Mouse (Mus musculus) adrenal gland, adult 18-20 months (tissue): ENCODE results near the gene Gm10309. TPM values are rescaled to one million over a fixed set of nuclear protein-coding genes. Genes with fewer than 3 reads are reported as not detected.

Source experiments
- DNase-seq, 2 experiments: peaks; one replicate each; pipeline ENCODE4 v3.0.0; 2021 to 2022; ENCODE audit warnings: low spot score in 2 of 2
- long read RNA-seq, 2 experiments: library from polyadenylated mRNA; stranded (forward); transcript quantifications; one replicate each; pipeline ENCODE4 v2.0.0; 2021
- total RNA-seq, 2 experiments: library from RNA; stranded (reverse); gene quantifications; 1 replicate in 1 of 2; 2 replicates in 1 of 2; pipeline ENCODE4 v1.2.3; 2021

Gm10309 gene
- under 1 TPM in 1 of 2 experiments, not detected in 1; 0.19 TPM for total RNA-seq
- long read RNA-seq, experiment 1 = 0 reads
- long read RNA-seq, experiment 2 = 0 reads

GRCm38 (mm10) chr17:86505183-86505631, at the start of gene Gm10309:
Gene Gm10309, minus strand, starts transcription at chr17:86505232.
- DNase-seq = peak in 1 of 2 experiments; percentile 42

GRCm38 (mm10) chr17:86551995-86552394, 47.0 kb upstream of the Gm10309 start:
- DNase-seq = no peak

DNA sequence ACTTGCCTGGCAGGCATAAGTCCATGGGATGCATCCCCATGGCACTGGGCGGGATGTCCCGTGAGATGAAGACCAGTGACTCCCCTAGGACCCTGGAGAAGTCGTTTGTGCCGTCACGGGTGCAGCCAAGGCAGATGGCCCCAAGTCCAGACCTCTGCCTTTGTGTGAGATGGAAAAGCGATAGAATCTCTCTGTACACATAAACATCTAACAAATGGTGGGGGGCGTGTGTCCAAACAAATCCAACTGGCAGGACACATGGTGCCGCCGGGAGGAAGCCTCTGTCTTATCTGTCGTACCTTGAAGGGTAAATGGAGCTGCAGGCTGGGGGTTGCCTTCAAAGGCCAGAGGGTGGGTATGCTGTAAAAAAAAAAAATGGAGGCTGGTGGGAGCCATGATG, 46.5 kb upstream of the Gm10309 start:
- no peak for DNase-seq

- no peak for DNase-seq
These were observed 44.1 kb upstream of the Gm10309 start for GRCm38 (mm10) chr17:86549128-86549527.

- DNase-seq = no peak
These were observed 41.5 kb upstream of the Gm10309 start for GRCm38 (mm10) chr17:86546529-86546928.

DNA sequence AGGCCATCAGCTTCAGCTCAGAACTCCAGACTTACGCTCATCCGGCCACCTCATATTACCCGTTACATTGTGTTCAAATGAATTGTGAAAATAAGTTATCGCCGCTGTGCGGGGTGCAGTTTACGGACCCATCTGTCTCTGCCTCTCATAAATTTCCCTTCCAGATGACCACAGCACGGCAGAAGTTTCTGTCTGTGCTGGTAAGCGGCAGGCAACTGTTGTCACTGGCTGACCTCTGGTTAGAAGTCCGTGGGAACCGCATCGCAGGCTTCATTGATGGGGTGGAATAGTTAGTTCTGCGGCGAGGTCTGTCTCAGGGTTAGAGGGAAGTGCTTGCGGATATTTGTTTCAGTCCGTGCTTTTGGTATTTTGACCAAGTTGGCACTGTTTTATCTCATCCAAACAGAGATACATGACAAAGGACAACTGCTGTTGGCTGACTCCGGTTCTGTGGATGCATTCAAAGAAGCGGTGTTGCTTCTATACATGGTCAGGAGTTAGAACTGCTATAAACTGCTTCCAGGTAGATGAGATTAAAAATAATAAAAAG, 34.9 kb upstream of the Gm10309 start:
- DNase-seq = no peak

GRCm38 (mm10) chr17:86535827-86536656, 31.0 kb upstream of the Gm10309 start:
- DNase-seq = peak; percentile 59 to 74

- no peak for DNase-seq
These were observed 30.1 kb upstream of the Gm10309 start for GRCm38 (mm10) chr17:86535096-86535495.

DNA sequence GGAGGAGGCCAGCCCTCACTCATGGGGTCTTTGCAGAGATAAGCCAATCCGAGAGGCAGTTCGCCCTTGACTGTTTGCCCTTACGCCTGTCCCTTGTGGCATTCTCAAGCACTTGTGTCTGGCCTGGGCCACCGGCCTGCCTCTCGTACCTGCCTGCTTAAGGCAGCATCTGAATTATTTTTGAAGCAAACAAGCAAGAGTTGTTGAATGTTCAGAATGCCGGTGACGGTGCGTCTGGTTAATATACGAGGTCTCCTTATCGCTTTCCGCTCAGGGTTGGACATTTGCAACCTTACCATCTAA, 28.5 kb upstream of the Gm10309 start:
- no peak for DNase-seq

DNA sequence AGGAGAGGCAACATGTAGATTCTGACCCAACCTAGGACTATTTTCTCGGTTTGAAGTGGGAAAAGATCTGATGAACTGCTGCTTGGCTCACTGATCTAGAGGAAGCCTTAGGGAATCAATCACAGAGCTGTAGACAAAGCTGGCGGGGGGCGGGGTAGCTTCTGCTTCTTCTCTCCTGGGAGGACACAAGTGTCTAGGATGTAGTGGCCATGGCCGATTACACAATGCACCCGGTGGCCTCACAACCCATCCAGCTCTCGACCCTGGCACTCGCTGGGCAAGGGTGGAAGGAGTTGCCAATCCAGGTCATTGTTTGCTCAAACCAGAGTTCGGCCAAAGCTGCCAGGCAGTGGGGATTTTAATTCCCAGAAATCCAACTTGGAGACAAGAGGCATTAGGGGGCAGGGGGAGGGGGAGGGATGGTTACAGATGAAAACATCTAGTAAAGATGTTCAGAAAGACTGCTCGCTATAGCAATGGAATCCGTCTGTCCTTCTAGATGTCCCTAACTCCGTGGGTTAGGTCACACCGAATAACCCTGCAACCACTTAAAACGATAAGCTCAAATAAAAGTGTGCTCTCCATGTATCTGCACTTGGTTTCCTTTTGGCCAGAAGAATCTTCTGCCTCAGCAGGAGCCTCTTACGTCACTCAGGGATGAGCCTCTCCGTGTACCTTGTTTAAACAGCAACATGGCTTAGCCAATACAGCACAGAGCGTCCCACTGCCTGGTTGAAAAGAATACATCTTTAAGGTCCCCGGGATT, 27.9 kb upstream of the Gm10309 start:
- no peak for DNase-seq

DNA sequence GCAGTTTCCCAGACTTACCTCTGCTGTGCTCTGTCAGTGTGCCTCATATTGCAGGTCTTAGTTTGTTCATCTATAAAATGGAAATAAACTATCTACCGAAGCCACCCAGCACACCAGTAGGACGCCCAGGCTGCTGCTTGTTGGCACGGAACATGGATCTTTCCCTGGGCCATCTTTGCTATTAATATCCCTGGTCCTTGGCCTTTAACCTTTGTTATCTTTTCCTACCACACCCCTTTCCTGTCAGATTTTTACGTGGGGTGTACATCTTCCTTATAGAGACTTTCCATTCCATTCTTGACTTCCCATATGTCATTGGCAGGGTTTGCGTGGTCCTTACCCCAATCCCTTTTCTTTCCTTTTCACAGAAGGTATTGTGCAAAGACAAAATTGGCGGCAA, 26.2 kb upstream of the Gm10309 start:
- DNase-seq = no peak

- no peak for DNase-seq
These were observed 24.4 kb upstream of the Gm10309 start for GRCm38 (mm10) chr17:86529411-86529810.

DNA sequence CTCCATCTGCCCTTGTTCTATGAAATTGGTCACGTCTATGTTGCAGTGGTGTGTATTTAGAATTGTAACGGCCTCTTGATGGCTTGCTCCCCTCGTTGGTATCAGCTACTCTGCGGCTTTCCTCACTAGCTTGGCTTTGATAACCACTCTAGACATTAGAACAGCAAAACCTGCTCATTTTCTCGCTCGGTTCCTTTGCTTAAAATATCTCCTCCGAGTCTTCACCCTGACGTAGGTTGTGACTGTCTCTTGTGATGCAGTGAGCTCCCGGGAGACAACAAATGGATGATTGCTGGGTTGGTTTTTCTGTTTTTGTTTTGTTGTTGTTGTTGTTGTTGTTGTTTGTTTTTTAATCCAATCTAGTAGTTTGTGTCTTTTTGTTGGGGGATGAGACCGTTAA, 24.0 kb upstream of the Gm10309 start:
- no peak for DNase-seq

DNA sequence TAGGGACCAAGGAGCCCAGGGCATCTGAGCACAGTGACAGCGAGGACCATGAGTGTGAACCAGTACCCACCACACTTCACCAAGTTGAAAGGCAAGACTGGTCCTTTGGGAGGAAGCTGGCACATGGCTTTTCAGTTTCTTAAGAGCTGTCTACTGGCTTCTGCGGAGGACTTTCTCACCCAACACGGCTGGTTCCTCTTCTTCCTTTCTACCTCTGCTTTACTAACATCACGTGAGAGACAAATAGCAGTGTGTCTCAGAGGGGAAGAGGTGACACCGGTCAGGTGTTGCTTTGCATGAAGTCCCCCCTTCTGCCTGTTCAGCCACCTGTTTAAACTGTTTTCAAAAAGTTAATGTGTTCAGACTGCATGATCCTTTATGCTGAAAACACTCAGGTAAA, 22.3 kb upstream of the Gm10309 start:
- DNase-seq = no peak

DNA sequence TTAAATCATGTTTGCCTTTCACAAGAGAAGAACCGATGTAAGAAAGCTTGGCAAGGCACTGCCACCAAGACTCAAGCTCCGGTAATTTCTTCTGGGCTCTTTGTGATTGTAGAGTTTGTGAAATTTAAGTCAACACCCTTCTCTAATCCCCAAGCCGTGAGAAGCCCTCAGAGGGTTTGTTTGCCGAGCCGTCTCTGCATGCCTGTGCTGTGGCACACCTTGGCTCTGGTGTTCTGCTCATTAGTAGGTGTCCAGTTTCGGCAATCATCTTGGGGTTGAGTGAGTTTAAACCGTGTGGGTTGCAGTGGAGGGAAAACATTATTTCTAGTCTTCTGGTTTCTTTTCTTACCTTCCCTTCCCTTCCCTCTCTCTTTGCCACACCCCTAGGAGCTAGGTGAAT, 21.0 kb upstream of the Gm10309 start:
- no peak for DNase-seq

DNA sequence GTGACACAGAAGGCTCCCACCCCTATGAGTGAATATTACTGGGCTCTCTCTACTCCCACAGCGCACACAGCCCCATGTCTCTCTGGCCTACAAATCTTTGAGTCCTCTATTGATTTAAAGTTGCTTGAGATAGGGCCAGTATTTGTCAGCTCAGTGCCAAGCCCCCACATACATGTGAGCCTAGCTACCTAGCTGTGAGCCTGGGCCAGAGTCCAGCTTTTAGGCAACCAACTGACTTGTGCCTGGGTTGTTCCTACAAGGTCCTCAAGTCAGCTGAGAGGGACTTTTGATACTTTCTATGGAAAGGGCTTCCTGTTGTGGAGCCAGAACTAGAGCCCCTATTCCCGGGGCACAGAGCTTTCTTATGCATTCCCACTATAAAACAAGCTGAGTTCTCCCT, 20.0 kb upstream of the Gm10309 start:
- DNase-seq = no peak

DNA sequence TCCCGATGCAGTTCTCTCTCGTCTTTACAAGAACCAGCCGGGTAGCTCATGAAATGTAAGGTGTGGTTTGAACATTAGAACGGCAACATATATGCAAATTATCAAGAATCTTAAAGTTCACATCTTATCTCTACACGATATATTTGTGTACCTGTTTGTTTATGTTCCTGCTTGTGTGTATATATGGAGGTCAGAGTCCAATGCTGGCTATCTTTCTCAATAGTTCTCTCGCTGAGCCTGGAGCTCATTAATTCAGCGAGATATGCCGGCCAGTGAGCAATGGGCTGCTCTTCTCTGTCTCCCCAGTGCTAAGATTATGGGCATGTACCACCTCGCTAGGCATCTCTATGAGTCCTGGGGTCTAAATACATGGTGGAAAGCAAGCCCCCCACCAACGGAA, 18.8 kb upstream of the Gm10309 start:
- DNase-seq = no peak

DNA sequence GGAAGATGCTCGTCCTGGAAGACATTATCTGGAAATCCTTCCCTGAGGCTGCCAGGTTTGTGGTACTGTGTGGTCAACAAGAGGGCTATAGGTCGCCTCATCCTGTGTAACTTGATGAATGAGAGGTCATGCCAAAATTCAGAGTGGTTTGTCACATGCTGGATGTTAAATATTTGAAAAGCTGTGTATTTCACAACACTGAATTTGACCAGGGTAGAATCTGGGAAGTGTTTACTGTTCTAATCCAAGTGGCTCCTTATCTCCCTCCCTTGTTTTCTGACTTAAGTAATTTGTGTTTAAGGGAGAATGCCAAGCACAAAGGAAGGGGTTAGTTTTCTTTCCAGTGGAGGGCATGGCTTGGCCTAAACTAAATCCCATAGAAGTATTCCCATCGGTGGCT, 18.3 kb upstream of the Gm10309 start:
- no peak for DNase-seq

DNA sequence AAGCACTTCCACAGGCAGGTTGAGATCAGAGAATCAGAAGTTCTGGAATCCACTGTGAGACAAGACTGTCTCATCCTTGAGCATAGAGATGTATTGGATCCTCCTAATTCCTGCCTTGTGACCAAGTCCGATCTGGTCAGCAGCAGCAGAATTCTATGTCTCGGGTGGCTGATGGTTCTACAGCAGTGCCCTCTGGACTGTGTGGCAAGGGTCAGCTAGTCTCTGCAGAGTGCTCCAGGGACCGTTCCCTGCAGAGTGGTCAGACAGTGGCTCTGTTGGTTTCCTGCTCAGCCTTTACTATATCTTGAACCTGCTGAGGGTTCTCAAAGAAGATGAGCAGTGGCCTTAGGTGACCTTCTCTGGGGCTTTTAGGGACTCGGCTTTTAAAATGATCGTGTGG, 17.6 kb upstream of the Gm10309 start:
- DNase-seq = no peak

GRCm38 (mm10) chr17:86521252-86521651, 16.2 kb upstream of the Gm10309 start:
- no peak for DNase-seq

DNA sequence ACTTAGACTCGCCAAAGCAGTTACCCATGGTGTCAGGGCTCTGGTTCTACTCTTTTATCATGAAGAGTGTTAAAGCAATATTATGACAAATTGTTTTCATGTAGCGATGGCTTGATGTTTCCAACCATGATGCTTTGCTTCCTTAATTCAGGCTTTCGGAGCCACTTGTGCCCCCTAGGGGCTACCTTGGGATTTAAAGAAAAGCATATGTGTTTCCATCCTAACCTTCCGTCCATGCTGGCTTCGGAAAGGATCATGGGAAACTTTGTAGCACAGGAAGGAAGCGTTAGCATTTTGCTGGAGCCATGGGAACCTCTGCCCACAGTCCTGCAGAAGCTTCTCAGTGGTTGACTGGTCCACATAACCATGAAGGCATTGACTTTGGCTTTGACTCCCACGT, 13.6 kb upstream of the Gm10309 start:
- DNase-seq = no peak

DNA sequence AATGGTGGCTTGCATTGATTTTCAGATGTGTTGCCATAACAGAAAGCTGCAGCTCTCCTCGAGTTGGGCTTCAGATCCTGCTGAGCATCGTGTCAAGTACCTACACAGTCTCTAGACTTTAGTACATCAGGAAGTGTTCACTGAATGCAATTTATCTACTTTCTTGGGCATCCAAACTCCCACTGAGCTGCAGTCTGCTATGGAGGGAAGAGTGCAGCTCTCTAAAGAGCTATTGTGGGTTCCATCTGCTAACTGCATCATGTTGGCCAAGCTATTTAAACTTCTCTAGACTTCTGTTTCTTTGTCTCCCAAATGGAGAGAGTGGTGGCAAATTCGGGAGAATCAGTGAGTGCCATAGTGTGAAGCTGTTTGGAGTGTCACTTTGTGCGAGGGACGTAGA, 11.6 kb upstream of the Gm10309 start:
- no peak for DNase-seq
